Mouse (Mus musculus): ENCODE measurements around the gene Macrod2.

DNA sequence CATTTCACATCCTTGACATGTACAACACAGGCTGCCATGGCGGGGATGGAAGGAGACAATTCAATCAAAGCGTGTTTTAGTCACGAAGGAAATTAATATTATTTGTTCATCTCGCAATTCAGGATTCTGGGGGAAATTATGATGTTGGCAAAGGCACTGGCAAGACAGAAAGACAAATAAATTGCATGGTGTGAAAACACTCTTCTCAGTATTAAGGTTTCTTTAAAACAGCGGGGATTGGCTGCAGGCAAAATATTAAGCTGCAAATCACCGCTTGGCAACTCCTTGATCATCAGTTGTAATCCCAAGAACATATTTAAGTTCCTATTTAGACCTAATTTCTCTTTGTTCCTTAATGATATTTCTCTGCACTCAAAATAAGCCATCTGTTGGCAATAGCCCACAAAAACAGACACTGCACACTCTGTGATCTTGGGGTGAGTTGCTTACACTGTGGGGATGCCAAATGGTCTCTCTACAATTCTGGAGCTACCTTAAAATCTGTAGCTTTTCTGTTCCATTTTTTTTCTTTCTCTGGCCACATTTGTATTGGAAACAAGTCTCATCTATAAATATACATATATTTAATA is 1466.7 kb downstream of the Macrod2 start:
- TF ChIP-seq CTCF (IDR thresholded peaks at IDR 0.05; ENCODE audit: insufficient read depth, low read depth, low read length) (no peak), POLR2A (IDR thresholded peaks at IDR 0.05; ENCODE audit: insufficient read depth, low read depth, low read length) (no peak)
